Mouse (Mus musculus) small intestine, adult 2 months (tissue): ENCODE results near the gene Gm6993.

Experiments
- CTCF ChIP-seq: fragments of 200-500 bp; IDR thresholded peaks from 2 replicates; pipeline ENCODE4 v1.5.1; 2012; ENCODE audit warnings: low read depth, mild to moderate bottlenecking, control low read depth, inconsistent platforms, low read length, moderate library complexity, mixed read lengths; ENCODE audit not compliant: insufficient replicate concordance, insufficient read length; ENCODE audit errors: extremely low read depth
- POLR2A ChIP-seq: fragments of 200-500 bp; IDR thresholded peaks from 2 replicates; pipeline ENCODE4 v1.6.1; 2012; ENCODE audit warnings: low read depth, mild to moderate bottlenecking, control low read depth, inconsistent platforms, low read length, moderate library complexity

GRCm38 (mm10) chr12:31248165-31248564 is 7.6 kb downstream of the Gm6993 start:
- TF ChIP-seq CTCF (no peak), POLR2A (no peak)
